Mouse (Mus musculus): ENCODE measurements around the gene C3. TPM values are rescaled to one million over a fixed set of nuclear protein-coding genes. Genes with fewer than 3 reads are reported as not detected.
A peak's percentile ranks its signal among the peaks of the same experiment; 100 is the strongest.

The C3 gene
- polyA plus RNA-seq, 1 experiment = 69.4 TPM

- Histone ChIP-seq H3K27ac (ENCODE audit: insufficient read depth, low read depth, low read length) (no peak overlapping the region), H3K4me1 (ENCODE audit: control insufficient read depth, insufficient read depth, low read length) (no peaks in the 10 kb centered on the region), H3K27me3 (replicated peaks; ENCODE audit: control insufficient read depth, insufficient read depth, low read length) (no peaks in the 10 kb centered on the region), H3K4me3 (ENCODE audit: insufficient read depth, low read depth, low read length) (no peak overlapping the region), H3K36me3 (ENCODE audit: control insufficient read depth, insufficient read depth, low read length) (no peaks in the 10 kb centered on the region)
- WGBS = 80% methylated on average over 12 of the region's 12 CpGs
- TF ChIP-seq CTCF (conservative IDR thresholded peaks at IDR 0.05; ENCODE audit: insufficient read depth, insufficient read length, low read depth, low read length) = no peak
- no peak for TF ChIP-seq POLR2A (IDR thresholded peaks at IDR 0.05; ENCODE audit: low read depth, low read length)
- no peak for DNase-seq
Observed at GRCm38 (mm10) chr17:57188510-57189192, 39.3 kb downstream of the C3 start.

- TF ChIP-seq POLR2A (IDR thresholded peaks at IDR 0.05; ENCODE audit: low read depth, low read length) (no peak), CTCF (conservative IDR thresholded peaks at IDR 0.05; ENCODE audit: insufficient read depth, insufficient read length, low read depth, low read length) (no peak)
- H3K4me3 ChIP-seq (ENCODE audit: insufficient read depth, low read depth, low read length) = no peak overlapping the region
- WGBS = 65% methylated on average over 2 of the region's 2 CpGs
- no peak overlapping the region for H3K27ac ChIP-seq (ENCODE audit: insufficient read depth, low read depth, low read length)
- DNase-seq = no peak
- no peaks in the 10 kb centered on the region for H3K4me1 ChIP-seq (ENCODE audit: control insufficient read depth, insufficient read depth, low read length)
- H3K27me3 ChIP-seq (replicated peaks; ENCODE audit: control insufficient read depth, insufficient read depth, low read length) = no peaks in the 10 kb centered on the region
- H3K36me3 ChIP-seq (ENCODE audit: control insufficient read depth, insufficient read depth, low read length) = no peaks in the 10 kb centered on the region
Observed at GRCm38 (mm10) chr17:57185641-57186040, 42.3 kb downstream of the C3 start.

GRCm38 (mm10) chr17:57182871-57183270 lies 45.1 kb downstream of the C3 start:
- no peaks in the 10 kb centered on the region for H3K27me3 ChIP-seq (replicated peaks; ENCODE audit: control insufficient read depth, insufficient read depth, low read length)

GRCm38 (mm10) chr17:57180363-57180762 lies 47.6 kb downstream of the C3 start:
- DNase-seq = peak; percentile 18
- 38% methylated on average over 8 of the region's 8 CpGs for WGBS
- H3K4me3 ChIP-seq (ENCODE audit: insufficient read depth, low read depth, low read length) = no peak overlapping the region

More at GRCm38 (mm10) chr17:57182871-57183270, 45.1 kb downstream of the C3 start:
- no peak overlapping the region for H3K27ac ChIP-seq (ENCODE audit: insufficient read depth, low read depth, low read length)
- H3K4me3 ChIP-seq (ENCODE audit: insufficient read depth, low read depth, low read length) = no peak overlapping the region
- WGBS = 53% methylated on average over 3 of the region's 3 CpGs
- DNase-seq = no peak
- no peaks in the 10 kb centered on the region for H3K36me3 ChIP-seq (ENCODE audit: control insufficient read depth, insufficient read depth, low read length)
- TF ChIP-seq POLR2A (IDR thresholded peaks at IDR 0.05; ENCODE audit: low read depth, low read length) (no peak), CTCF (conservative IDR thresholded peaks at IDR 0.05; ENCODE audit: insufficient read depth, insufficient read length, low read depth, low read length) (no peak)
- H3K4me1 ChIP-seq (ENCODE audit: control insufficient read depth, insufficient read depth, low read length) = no peaks in the 10 kb centered on the region

GRCm38 (mm10) chr17:57173351-57173750 lies 54.6 kb downstream of the C3 start:
- 64% methylated on average over 4 of the region's 4 CpGs for WGBS
- no peak for DNase-seq
- H3K36me3 ChIP-seq (ENCODE audit: control insufficient read depth, insufficient read depth, low read length) = no peaks in the 10 kb centered on the region
- TF ChIP-seq POLR2A (IDR thresholded peaks at IDR 0.05; ENCODE audit: low read depth, low read length) (no peak), CTCF (conservative IDR thresholded peaks at IDR 0.05; ENCODE audit: insufficient read depth, insufficient read length, low read depth, low read length) (no peak)
- H3K4me3 ChIP-seq (ENCODE audit: insufficient read depth, low read depth, low read length) = no peak overlapping the region
- H3K27me3 ChIP-seq (replicated peaks; ENCODE audit: control insufficient read depth, insufficient read depth, low read length) = no peaks in the 10 kb centered on the region
- no peaks in the 10 kb centered on the region for H3K4me1 ChIP-seq (ENCODE audit: control insufficient read depth, insufficient read depth, low read length)
- no peak overlapping the region for H3K27ac ChIP-seq (ENCODE audit: insufficient read depth, low read depth, low read length)

More at GRCm38 (mm10) chr17:57180363-57180762, 47.6 kb downstream of the C3 start:
- Histone ChIP-seq H3K27me3 (replicated peaks; ENCODE audit: control insufficient read depth, insufficient read depth, low read length) (no peaks in the 10 kb centered on the region), H3K4me1 (ENCODE audit: control insufficient read depth, insufficient read depth, low read length) (no peaks in the 10 kb centered on the region), H3K36me3 (ENCODE audit: control insufficient read depth, insufficient read depth, low read length) (no peaks in the 10 kb centered on the region), H3K27ac (ENCODE audit: insufficient read depth, low read depth, low read length) (no peak overlapping the region)
- TF ChIP-seq POLR2A (IDR thresholded peaks at IDR 0.05; ENCODE audit: low read depth, low read length) (no peak), CTCF (conservative IDR thresholded peaks at IDR 0.05; ENCODE audit: insufficient read depth, insufficient read length, low read depth, low read length) (peak; percentile 62)

GRCm38 (mm10) chr17:57172378-57172777 lies 55.6 kb downstream of the C3 start:
- no peak for DNase-seq
- H3K36me3 ChIP-seq (ENCODE audit: control insufficient read depth, insufficient read depth, low read length) = no peaks in the 10 kb centered on the region
- no peak overlapping the region for H3K27ac ChIP-seq (ENCODE audit: insufficient read depth, low read depth, low read length)
- no peaks in the 10 kb centered on the region for H3K4me1 ChIP-seq (ENCODE audit: control insufficient read depth, insufficient read depth, low read length)
- H3K27me3 ChIP-seq (replicated peaks; ENCODE audit: control insufficient read depth, insufficient read depth, low read length) = no peaks in the 10 kb centered on the region
- TF ChIP-seq CTCF (conservative IDR thresholded peaks at IDR 0.05; ENCODE audit: insufficient read depth, insufficient read length, low read depth, low read length) = no peak
- TF ChIP-seq POLR2A (IDR thresholded peaks at IDR 0.05; ENCODE audit: low read depth, low read length) = no peak
- H3K4me3 ChIP-seq (ENCODE audit: insufficient read depth, low read depth, low read length) = no peak overlapping the region
- WGBS = 69% methylated on average over 5 of the region's 5 CpGs

- Histone ChIP-seq H3K27ac (ENCODE audit: insufficient read depth, low read depth, low read length) (no peak overlapping the region), H3K4me3 (ENCODE audit: insufficient read depth, low read depth, low read length) (no peak overlapping the region), H3K27me3 (replicated peaks; ENCODE audit: control insufficient read depth, insufficient read depth, low read length) (no peaks in the 10 kb centered on the region), H3K4me1 (ENCODE audit: control insufficient read depth, insufficient read depth, low read length) (no peaks in the 10 kb centered on the region), H3K36me3 (ENCODE audit: control insufficient read depth, insufficient read depth, low read length) (no peaks in the 10 kb centered on the region)
- no peak for TF ChIP-seq CTCF (conservative IDR thresholded peaks at IDR 0.05; ENCODE audit: insufficient read depth, insufficient read length, low read depth, low read length)
- TF ChIP-seq POLR2A (IDR thresholded peaks at IDR 0.05; ENCODE audit: low read depth, low read length) = no peak
- no peak for DNase-seq
- 51% methylated on average over 5 of the region's 5 CpGs for WGBS
Observed at GRCm38 (mm10) chr17:57170616-57171260, 57.2 kb downstream of the C3 start.
